Mouse (Mus musculus): ENCODE data around the gene Snd1. TPM values are rescaled to one million over a fixed set of nuclear protein-coding genes. Genes with fewer than 3 reads are reported as not detected.
A peak's percentile ranks its signal among the peaks of the same experiment; 100 is the strongest.

The Snd1 gene
- 100 to 1,000 TPM; 101 to 116 (median 115) TPM for total RNA-seq (2022)

DNA sequence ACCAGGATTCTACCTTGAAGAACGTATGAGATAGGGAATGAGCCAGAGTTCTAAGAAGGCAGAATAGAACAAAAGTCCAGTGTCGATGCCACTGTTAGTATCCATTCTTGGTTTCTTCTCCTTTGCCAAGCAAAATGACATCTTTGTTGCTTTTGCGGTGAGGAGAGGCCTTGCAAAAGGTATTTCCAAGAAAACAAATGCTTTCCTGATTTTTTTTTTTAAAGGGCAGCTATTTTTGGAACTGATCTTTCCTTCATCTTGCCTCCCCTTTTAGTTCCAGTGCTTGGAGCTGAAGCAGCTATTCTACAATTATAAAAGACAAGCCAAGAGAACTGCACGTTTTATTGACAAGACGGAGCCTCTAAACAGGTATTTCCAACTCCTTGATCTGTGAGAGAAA, at the start of gene Snd1:
Snd1 (plus strand) TSS at position 301 of the 400 bp plus-strand sequence.
- no peak for DNase-seq (ENCODE audit: low spot score in 2 of 2)

DNA sequence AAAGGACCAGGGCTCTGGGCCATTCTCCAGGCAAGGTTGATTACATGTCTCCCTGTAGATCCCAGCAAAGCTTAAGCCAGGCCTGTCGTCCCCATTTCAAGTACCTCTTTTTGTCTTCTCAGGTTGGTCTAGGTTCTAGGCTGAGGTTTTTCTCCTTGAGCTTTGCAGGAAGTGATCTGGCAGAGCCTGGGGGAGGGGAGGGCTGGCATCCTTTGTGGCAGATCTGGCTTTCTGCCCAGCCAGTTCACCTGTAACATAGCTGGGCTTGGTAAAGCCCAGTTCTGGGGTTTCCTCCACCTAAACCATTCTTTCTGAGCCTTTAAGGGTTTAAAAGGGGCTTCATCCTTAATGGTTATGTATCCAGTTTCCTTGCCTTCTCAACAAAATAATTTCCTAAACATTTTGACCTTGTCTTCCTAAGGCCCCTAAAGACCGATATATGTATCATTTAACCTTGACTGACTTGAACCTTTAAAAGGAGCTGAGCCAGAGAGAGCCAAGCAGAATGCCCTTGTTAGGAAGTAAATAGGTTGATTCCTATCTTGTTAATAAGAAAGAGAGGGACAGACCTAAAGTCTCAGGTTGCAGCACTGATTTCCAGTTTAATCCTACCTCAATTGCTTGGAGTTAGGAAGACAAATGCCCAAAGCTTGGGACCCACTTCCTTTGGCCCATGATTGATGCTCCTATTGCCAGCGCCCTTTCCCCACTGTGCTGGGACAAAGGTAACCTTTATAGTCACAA, 47.7 kb upstream of the Snd1 start, which contains the start of gene Fscn3:
Fscn3 (plus strand) TSS at position 694 of the 744 bp plus-strand sequence.
- DNase-seq (ENCODE audit: low spot score in 2 of 2) = no peak

DNA sequence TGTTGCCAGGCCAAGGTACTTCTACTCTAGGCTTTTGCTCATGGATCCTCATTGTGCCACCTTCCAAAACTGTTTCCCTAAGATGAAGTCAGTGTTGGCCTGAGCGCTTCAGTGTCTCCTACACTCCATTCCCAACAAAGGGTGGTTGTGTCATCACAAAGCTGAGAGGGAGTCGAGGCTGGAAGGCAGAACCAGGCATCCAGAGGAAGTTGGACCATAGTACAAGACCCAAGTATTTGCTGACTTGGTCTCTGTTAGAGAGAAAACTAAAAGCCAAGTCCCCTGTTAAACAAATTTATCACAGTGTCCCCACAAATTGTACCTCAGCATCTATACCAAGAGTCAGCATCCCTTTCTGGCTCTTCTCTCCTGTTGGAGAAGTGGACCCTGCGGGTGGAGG, 46.6 kb upstream of the Snd1 start, which contains the start of gene Gcc1:
Gcc1 (minus strand) TSS at position 101 of the 400 bp plus-strand sequence.
- DNase-seq (ENCODE audit: low spot score in 2 of 2) = no peak

DNA sequence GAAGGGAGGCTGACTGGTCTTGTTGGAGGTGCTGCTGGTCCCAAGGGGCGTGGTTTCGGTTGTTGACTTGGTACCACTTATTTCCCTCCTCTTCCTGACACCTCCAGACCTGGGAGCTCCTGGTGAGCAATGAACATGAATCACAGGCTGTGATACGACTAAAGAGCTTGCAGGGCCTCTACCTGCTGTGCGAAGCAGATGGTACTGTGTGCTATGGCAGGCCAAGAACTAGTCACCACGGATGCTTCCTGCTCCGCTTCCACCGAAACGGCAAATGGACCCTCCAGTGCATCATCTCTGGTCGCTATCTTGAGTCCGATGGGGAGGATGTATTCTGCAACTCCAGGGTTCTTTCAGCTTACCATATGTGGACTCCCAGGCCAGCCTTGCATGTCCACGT, 45.1 kb upstream of the Snd1 start:
- DNase-seq (ENCODE audit: low spot score in 2 of 2) = no peak

DNA sequence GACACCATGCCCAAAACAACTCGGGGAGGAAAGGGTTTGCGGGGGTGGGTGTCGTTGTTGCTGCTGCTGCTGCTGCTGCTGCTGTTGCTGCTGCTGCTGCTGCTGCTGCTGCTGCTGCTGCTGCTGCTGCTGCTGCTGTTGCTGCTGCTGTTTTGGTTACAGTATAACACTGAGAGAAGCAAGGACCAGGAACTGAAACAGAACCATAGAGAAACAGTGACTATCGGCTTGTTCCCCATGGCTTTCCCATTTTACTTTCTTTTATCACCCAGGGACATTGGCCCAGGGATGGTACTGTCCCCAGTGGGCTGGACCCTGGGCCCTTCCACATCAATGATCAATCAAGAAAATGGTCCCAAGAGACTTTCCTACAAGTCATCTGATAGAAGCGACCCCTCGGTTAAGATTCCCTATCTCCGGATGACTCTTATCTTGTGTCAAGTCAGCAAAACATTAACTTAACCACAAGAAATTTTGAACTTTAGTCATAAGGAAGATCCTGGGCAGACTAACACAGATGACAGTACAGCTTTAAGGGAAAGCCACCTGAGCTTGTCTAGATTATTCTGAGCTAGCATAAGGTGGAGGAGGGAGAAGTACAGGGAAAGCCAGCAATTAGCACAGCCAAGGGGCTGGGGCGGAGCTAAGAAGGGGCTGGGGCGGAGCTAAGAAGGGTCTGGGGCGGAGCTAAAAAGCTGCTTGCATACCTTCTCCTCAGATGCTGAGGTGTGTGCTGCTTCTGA, 44.0 kb upstream of the Snd1 start:
- DNase-seq (ENCODE audit: low spot score in 2 of 2) = no peak

DNA sequence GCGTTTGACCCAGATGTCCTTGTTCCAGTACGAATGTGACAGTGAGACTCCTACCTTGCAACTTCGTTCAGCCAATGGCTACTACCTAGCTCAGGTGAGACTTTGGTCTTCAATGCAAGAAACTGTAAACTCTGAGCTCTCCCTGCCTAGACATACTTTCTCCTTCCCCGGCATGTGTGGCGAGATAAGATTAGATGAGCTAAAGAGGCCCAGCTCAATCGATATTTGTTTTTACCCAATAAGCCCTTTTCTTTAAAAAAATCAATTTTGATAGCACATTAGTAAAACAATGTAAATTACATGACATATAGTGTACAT, 43.4 kb upstream of the Snd1 start:
- DNase-seq (ENCODE audit: low spot score in 2 of 2) = no peak

DNA sequence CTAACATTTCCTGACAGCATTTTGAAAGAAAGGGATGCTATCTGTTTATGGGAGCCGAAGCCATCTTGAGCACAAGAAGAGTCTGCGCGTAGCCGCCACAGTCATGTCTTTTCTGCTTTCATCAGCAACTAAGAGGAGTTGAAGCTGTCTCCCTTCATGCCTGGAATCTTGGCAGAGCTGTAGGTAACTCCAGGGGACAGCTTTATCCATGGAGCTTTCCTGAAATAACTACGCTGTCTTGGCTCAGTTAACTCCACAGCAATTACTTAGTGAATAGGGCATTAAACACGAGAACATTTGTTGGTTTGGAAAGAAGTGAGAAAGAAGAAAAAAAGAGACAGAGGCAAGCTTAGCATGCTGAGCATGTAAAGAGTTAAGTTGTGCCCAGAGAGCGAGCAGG, 27.0 kb upstream of the Snd1 start:
- DNase-seq (ENCODE audit: low spot score in 2 of 2) = no peak

DNA sequence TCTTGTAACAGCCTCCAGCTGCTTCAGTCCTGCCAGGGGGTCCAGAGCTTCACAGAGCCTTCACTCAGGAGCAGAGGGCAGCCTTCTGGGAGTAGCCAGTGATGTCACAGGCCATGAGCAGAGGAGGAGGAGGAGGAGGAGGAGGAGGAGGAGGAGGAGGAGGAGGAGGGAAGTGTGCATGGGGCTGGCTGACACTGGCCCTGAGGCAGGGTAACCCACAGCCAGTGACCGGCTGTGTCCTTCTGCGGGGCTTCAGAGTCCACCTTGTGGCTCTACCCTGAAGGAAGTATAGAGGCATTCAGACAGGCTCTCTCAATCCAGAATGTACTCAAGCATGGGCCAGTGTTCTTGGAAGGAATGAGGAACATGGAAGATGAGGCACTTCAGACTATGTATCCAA, 25.7 kb upstream of the Snd1 start, which contains the start of gene Pax4:
Pax4 (minus strand) TSS at position 101 of the 400 bp plus-strand sequence.
- DNase-seq (ENCODE audit: low spot score in 2 of 2) = no peak

DNA sequence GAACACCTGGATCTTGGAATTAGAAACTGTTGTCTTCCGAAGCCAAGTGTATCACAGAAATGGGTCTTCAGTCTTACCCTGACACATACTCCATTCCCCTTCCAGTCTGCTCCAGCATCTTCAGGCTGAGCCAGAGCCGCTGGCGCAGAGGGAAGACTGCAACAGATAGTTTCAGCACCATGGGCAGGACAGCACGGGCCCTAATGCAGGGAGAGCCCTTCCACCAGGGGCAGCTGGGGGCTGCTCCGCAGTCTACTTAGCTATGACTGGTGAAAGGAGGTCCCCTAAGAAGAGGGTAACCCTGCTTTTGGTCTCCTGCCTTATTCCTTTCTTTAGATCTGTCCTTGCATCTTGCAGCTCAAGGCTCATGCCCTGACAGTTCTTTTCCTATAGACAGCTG, 24.5 kb upstream of the Snd1 start:
- DNase-seq (ENCODE audit: low spot score in 2 of 2) = no peak

DNA sequence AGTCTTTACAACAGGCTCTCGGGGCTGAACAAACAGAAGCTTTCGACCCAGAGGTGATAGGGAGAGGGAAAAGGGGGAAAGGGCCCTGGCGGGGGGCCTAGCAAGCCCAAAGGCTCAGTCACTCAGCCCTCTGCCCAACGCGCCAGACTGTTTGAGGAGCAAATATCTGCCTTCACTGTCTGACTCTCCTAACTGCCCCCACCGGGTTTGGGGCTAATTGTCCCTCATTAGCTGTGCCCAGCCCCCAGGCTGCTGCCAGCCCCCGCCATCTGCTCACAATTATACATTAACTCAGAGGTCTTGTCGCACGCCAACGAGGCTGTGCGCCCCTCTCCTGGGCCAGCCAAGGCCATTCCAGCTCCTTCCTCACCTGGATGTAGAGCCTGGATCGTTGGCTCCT, 24.0 kb upstream of the Snd1 start:
- DNase-seq (ENCODE audit: low spot score in 2 of 2) = no peak

DNA sequence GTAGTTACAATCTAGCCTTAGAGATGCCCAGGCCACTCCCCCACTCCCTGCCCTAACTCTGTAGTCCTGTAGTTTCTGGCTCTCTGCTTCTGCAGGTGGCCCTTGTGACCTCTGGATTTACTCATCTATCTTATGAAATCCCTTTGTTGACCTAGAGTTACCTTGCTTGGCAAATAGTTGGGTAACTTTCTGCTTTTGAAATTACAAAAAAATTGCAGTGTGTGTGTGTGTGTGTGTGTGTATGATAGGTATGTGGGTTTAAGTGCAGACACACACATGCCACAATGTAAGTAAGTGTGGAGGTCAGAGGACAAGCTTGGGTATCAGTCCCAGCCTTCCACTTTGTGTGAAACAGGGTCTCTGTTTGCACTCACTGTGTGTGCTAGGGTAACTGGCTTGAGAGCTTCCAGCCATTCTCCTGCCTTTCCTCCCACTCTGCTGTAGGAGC, 15.7 kb upstream of the Snd1 start:
- DNase-seq (ENCODE audit: low spot score in 2 of 2) = no peak

DNA sequence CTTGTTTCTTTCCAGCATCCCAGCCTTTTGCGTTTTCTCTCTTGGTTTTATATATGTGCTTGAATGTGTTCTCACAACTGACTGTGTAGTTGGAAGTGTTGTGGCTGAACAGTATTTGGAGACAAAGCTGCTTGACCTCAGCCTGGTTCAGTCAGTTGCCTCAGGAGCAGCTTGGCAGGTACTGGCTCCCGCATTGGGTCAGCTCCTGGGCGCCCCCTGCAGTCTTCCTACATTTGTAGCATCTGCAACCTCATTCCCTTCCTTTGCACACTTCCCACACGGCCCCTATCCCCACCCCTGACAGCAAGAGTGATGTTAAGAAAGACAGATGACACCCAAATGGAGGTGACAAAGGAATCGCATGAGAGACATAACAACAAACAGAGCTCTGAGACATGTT, 14.4 kb upstream of the Snd1 start:
- DNase-seq (ENCODE audit: low spot score in 2 of 2) = peak in 1 of 2 experiments; percentile 60

DNA sequence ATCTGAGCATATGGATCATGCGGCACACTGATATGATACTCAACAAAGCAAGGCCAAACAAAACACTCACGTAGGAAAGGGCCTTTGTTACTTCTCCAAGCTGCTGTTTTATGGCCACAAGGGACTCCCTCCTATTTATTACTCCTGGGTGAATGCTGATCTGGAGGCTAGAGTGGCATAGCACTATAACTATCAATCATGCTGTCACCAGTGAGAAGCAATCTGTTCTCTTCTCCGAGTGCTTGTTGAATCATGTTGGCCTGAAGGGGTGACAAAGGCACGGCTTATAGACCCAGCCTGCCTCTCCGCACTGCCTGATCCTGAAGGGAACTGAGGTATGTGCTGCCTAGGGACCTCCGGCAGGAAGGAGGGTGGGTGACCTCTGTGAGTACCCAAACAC, 10.3 kb upstream of the Snd1 start:
- no peak for DNase-seq (ENCODE audit: low spot score in 2 of 2)

DNA sequence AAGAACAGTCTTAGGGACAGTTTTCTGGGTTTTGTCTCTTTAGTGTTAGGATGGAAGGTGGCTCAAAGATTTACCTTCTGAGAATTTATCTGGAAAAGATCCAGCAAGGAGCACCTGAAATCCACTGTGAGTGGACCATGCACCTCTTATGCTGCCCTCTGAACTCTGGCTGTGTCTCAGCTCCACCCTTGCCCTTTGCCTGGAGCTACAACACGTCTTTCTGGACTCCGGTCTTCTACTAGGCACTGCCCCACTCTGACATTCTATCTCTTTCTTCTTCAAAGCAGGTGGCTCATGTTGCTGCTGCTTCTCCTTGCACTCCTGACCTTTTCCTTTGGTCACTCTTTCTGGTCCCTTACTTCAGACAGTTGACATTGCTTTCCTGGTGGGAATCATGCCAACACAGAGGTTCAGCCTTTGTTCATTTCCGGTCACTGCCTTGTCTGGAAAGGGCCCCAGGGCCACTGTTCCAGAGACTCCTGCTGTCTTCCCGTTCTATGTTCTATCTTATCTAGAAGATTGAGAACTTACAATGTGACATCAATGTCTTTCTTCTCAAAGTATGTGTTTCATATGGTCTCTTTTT, 4.8 kb upstream of the Snd1 start:
- no peak for DNase-seq (ENCODE audit: low spot score in 2 of 2)

DNA sequence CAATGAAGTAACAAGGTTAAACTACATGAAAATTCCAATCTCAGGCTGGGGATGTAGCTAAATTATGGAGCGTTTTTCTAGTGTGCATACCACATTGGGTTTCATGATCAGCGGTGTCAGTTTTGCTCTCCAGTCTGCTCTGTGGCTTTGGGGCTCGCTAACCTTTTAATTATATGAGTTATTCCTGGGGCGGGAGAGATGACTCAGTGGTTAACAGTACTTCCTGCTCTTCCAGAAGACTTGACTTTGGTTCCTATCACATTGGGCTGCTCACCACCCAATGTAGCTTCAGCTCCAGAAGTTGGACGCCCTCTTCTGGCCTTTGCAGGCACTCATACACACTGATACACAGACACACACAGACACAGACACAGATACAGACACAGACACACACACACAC, 4.3 kb upstream of the Snd1 start:
- no peak for DNase-seq (ENCODE audit: low spot score in 2 of 2)

DNA sequence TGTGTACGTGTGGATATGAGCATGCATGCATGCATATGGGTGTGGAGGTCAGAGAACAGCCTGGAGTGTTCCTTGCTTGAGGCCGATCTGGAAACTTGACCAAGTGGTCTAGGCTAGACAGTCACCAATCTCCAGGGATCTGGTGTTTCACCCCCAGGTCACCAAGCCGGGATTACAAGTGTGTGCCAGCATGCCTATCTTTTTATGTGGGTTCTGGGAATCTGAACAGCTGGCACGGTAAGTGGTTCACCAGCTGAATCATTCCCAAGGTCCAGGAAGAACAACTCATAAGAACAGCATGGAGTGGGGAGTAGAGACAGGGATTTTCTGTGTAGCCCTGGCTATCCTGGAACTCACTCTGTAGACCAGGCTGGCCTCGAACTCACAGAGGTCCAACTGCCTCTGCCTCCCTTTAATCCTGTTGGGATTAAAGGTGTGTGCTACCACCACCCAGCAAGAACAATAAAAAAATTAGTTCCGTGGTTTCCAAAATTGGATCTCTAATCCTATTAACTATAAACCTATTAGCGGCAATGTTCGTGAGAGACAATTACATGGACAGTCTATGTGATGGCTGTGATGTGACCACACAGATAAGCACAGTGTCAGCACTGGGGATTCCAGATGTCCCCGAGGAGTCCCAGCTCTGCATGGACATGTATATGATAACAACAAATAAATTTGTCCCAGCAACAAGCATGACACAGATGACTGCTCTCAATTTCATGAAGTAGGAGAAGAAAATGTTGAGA, 3.5 kb upstream of the Snd1 start:
- DNase-seq (ENCODE audit: low spot score in 2 of 2) = no peak

DNA sequence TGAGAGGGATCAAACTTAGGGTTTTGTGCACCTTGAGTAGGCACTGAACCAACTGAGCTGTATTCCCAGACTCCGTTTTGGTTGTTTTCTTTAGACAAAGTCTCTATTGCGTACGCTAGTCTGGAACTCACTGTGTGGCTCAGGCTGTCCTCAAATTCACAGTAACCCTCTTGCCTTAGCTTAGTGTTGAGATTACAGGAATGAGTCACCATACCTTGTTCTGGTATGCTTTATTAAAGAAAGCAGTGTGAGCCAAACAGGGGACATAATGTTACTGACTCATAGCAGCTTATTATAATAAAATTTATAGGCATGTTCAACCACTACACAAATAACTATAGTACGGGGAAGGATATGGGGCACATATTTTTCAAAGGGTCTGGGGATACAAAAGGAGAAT, 728 bp upstream of the Snd1 start:
- no peak for DNase-seq (ENCODE audit: low spot score in 2 of 2)

DNA sequence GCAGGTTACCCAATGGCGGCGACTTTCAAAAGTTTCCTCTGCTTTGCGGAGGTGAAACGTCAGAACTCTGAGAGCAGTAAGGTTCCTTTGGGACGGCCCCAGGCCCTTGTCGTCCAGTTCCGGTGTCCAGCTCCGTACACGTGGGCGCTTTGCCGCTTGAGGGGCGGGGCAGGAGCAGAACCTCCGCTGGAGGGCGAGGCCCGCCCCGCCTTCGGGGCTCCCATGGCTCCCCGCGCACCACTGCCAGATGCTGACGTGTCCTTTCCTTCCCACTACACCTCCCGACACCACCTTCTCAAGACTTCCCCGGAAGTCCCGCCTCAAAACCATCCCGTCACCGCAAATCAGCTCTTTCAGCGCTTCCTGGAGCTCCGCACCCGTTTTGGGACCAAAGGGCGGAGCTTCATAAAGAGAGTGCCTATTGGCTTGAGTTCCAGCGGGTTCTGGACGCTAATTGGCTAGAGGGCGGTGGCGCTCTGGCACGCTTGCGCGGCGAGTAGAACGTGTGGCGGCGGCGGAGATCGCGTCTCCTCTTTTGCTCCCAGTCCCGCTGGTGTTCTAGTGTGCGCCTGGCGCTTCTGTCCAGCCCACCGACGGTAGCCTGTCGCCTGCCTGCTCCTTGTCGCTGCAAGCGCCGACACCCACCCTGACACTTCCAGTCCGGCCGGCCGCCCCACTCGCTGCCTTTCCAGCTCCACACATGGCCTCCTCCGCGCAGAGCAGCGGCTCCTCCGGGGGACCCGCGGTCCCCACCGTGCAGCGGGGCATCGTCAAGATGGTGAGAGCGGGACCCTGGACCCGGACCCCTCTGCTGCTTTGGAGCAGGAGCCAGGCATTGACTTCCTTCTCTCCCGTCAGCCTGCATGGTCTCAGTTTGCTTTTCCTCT, 5.2 kb downstream of the Snd1 start:
- peak; percentile 99 to 100 for DNase-seq (ENCODE audit: low spot score in 2 of 2)

DNA sequence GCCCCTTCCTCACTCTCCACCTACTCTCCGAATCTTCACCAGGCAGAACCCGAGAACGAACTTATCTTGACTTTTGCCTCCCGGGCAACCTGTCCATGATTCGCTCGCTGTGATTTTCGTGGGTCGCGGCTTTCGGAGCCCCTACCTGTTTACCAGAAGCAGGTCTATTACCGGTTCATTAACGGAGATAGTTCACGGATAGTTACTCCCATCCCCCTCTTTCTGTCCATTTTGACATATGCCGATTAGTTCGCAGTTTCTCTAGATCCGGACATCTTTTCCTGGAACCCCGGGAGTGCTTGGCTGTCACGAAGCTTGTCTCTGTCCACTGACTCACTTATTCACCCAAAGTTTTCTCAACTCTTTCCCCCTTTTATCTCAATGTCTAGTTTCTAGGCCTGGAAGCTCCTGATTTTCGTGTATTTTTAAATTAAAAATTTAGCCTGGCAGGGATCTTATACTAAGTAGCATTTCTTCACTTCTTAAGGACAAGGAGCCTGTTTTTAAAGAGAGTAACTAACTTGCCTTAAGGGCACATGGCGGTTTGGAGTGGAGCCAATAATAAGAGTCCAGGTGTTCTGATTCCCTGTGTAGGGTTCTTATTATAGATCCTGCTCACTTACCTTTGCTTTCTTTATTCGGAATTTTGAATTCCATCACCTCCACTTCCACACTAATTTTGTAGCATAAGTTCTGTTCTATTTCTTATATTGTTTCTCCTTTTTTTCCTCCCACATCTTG, 6.0 kb downstream of the Snd1 start:
- no peak for DNase-seq (ENCODE audit: low spot score in 2 of 2)

DNA sequence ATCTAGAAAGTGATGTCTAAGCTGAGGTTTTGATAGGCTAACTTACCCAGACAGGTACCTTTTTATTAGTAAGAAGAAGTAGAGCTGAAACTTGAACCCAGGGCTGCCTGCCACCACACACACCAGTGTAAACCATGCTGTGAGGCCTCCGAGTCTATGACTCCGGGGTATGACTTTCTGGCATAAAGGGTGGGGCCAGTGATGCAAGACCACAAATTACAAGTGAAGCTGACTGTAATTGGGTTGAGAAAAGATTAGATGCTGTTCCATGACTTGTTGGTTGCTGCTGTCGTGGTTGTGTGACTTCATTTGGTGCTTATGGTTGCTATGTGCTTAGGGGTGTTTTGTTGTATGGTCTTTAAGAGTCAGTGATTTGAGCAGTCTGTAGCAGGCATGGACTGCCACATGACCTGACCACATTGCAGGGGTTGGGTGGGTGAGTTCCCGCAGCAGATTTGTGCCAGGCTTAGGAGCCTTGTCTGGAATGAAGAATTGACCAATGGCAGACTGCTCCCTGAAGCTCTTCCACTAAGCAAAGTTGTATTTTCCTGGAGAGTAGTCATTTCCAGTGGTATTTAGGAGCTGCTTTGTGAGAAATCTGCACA, 7.9 kb downstream of the Snd1 start:
- no peak for DNase-seq (ENCODE audit: low spot score in 2 of 2)
